Mouse (Mus musculus) liver (tissue): ENCODE data around the gene Atp6v0a1.

Source experiments
- DNase-seq: peaks from one replicate; pipeline ENCODE4 v3.0.0-alpha.2; 2020; ENCODE audit warnings: mixed read lengths

The Atp6v0a1 gene

DNA sequence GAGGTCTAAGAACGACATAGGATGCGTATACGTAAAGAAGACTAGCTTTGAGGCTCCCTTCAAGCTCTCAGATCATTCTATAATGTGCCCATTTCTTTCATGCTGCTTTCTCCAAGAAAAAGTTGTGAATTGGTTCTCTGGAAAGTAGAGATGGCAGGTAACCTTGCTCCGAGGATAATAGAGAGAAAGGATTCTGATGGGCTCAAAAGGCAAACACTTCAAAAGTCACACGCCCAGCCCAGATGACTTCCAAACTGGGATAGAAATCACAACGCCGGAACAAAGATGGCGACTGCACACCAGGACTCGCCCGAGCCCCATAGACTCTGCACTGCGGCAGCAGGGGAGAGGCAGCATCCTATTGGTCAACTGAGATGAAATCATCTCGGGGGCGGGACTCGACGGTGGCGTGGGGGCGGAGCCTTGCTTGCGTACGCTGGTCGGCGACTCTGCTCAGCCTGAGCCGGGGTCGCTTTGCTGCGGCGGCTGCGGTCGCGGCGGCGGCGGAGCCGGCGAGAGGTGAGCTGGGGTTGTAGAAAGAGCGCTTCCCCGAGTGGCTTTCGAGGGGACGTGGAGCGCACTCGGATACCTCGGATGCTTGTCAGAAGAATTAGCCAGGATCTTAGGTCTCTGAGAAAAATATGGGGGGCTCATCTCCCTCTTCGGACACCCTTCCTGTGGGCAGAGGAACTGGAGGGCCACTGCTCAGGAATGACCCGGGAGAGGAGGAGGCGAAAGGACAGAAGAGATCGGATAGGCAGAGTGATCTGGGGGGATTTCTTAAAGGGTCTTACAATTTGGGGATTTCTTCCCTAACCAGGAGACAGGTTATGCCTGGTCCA lies at the start of gene Atp6v0a1:
Gene Atp6v0a1, plus strand, starts transcription at position 407 of the 842 bp plus-strand sequence.
- DNase-seq, result peak; percentile 99

DNA sequence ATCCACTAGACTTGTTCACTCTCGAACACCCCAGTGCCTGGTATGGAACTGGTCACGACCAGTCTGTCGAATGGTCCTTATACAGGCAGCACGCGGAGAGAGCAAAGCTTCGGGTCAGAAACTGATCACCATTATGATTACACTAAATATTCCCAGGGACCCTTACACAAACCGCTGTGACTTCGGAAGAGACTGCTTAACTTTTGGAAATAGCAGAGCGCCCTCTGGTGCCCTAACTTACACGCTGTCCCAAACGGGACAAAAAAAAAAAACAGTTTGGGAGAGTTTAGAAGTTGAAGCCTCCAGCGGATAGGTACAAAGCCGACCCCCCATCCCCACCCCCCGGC lies 49.8 kb upstream of the Atp6v0a1 start:
- peak; percentile 76 for DNase-seq

DNA sequence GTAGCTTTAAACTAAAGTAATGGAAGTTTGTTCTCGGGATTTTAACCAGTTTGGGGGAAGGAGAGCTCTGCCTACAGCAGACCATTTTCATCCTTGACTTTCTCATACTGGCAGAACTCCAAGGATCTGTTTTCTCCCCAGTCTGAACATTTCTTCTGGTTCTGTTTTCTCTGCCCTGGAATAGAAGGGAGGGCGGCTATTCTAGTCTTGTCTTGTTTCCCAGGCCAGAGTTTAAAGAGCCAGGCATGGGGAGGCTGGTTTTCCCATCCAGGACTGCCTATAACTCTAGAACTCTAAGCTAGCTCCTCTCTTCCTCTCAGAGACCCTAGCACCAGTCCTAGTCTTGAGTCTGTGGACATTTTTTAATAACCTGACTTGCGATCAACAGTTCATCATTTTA lies 49.4 kb upstream of the Atp6v0a1 start:
- DNase-seq, result no peak

DNA sequence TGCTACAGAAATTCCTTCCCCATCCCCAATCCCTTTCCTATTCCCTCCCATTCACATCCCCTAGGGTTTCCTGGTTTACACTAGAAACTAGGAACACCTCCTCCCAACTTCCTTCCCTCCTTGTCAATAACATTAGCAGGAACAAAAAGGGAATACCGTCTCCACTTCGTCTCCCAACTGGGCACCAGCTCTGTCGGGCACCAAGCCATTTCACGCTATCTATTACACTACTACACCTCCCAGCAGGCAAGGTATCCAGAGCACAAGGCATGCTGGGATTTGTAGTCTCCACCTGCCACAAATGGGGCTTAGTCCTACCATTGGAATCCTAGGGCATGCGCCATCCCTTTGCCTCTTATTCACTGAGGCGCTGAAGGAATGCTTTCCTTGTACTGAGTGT lies 48.7 kb upstream of the Atp6v0a1 start:
- peak; percentile 51 for DNase-seq

DNA sequence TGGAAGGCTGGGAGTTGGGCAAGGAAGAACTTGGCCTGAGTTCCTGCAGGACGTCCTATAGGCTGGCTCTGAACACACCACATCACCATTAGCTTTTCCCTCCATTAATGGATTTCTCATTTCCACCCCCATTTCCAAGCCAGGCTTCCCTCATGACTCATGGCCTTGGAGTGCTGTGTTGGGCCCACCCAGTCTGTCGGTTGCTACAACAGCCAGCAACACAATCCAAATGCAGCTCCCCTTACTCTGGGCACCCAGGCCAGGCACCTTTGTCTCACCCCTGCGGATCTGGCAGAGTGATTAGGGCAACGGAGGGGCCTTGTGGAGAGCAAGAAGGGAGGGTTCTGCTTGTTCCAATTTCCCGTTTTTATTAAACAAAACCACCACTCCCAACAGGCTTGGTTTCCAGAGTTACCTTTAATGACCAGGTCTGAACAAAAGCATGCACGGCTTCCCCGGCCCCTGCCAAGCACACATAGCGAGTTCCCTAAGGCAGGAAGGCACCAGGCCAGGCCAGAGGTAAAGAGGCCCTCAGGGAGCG lies 46.8 kb upstream of the Atp6v0a1 start:
- no peak for DNase-seq

DNA sequence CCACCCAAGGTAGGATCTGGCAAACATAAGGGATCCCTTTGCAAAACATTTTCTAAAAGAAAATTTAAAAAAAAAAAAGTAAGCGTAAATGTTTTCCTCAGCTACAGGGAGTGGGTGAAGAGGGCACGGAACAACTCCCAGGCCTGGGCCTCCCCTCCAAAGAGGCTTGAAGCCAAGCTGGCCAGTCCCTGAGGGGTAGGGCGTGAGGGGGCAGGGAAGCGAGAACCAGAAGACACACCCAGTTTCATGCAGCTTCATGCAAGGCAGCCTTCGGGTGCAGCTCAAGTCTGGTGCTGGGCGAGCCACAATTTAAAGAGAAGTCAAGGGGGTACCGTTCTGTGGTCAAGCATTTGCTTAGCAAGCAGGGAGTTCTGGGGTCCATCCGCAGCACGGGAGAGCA lies 45.6 kb upstream of the Atp6v0a1 start:
- no peak for DNase-seq

DNA sequence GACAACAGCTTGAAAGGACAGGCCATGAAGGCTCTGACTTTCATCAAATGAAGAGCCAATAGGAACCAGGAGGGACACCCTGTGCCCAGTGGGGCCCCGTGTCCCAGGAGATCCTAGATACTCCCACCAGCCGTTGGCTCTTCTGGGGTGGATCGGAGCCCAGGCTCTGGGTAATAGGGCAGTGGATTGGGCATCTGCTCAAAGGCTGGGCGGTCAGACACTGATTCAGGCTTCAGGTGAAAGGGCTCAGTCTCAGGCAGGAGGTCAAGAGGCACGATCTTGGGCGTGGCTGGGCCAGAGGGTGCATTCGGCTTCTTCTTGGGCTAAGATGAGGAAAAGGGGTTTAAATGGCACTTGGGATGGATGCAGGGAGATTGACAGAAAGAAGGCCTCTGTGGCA lies 45.1 kb upstream of the Atp6v0a1 start:
- no peak for DNase-seq

DNA sequence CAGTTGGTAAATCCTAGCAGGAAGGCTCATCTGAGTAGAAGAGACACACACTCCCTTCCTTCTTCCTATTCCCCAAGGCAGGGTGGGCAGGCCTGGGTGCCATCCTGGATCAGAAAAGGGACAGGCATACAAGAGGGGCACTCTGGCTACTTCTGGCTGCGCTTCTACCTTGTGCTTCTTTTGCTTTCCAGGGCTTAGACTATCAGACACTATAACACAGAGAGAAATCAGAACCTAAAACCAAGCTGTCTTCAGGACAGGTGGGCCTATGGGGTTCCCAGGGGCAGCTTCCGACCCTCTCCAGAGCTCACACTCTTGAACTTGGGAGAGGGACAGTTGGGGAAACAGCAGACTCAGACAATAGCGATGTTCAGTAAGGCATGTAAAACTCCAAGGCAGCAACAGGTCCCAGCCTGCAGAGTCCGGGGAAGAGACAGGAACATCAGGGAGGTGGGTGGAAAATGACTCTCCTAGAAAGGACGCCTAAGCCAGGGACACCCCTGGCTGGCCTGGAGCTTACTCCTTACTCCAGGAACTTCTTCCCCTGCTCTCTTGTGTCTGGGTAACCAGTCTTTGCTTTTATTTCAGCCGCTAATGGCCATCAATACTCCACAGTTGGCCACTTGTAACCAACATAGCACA lies 44.2 kb upstream of the Atp6v0a1 start:
- no peak for DNase-seq

DNA sequence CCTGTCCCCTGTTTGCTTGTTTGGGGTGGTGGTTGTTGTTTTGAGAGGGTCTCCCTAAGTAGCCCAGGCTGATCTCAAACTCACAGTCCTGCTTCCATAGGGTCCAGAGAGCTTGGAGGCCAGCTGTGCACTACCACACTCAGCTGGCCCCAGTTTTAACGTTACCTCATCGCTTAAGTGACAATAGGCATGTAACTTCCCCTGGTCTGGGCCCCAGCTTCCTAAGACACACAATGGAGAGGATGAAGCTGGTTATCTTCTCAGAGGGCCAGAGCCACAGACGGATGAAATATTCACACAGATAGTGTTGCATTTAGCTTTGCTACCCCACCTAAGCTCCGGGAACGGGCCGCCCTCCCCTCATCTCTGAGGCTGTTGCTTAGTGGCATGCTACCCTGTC lies 43.5 kb upstream of the Atp6v0a1 start:
- DNase-seq, result peak; percentile 22

DNA sequence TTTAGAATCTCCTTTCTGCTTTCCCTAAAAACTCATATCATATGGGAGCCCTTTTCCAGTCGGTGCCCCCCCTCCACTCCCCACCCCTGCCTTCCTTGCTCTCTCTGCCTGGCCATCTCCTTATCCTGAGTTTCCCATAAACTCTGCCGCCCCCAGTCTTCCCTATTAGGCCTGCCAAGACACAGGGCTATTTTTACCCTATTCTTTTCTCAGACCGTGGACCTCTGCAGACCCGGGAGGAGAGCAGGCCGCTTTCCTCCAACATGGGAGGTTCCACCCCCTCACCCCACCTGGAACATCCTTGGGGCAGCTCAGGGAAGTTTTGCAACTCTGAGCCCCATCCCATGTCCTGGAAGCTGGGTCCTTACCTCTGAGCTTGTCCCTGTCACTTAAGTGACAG lies 41.9 kb upstream of the Atp6v0a1 start:
- no peak for DNase-seq

DNA sequence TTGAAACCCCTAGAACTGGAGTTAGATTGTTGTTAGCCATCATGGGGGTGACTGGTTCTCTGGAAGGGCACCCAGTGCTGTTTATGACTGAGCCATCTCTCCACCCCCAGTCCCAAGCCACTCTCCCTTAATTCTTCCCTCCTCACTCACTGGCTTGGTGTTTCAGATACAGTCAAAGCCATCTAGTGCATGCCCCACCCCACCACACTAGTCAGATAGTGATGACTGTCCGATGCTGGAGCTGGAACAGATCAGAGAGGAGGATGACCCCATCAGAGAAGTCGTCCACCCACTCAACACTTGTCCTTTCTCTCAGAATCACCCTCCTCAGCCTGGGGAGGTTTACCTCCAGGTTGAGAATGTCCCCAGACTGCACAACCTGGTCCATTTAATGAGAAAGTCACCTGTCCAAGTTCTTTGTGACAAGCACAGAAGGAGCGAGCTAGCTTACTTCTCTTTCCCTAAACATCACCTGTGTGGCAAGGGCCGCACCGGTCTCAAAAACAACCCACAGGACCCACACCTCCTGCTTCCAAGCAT lies 41.3 kb upstream of the Atp6v0a1 start:
- no peak for DNase-seq

DNA sequence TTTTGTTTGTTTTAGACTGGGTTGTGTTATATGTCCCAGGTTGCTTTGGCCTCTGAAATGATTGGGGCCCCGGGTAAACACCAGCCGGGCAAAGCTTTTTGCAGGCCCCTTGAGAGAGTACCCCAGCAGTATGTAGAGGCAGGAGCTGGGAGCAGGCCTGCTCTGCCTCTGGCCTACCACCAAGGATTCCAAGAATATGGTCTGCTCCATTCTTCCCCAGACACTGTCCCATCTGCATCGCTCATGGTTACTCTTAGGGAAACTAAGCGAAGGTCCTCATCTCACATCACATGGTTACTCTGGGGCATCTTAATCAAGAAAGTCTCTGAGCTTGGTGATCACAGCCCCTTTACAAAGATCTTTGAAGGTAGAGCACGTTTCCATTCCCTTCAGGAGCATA lies 40.8 kb upstream of the Atp6v0a1 start:
- DNase-seq, result no peak

DNA sequence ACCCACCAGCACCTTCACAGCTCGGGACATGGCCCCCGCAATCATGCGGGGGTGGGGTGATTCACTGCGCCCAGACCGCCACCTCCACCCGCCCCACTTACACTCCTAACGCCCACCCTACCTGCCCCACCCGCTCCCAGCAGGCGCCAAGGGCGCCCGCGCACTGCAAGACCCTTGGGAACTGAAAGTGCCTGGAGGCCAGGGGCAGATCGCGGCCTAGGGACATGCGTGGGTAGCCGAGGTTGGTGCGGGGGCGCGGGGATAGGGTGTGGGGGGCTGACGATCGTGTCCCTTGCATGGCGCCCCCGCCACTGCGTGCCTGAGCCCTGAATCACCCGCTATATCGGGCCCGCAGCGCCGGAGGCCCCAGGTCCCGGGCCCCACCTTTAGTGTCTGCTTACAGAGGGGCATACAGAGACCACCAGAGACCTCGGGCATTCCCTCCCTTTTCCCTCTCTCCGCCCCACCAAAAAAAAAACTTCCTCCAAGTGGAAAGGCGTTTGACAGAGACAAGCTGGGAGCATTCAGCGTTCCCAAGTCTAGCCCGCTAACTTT lies 40.0 kb upstream of the Atp6v0a1 start:
- no peak for DNase-seq

DNA sequence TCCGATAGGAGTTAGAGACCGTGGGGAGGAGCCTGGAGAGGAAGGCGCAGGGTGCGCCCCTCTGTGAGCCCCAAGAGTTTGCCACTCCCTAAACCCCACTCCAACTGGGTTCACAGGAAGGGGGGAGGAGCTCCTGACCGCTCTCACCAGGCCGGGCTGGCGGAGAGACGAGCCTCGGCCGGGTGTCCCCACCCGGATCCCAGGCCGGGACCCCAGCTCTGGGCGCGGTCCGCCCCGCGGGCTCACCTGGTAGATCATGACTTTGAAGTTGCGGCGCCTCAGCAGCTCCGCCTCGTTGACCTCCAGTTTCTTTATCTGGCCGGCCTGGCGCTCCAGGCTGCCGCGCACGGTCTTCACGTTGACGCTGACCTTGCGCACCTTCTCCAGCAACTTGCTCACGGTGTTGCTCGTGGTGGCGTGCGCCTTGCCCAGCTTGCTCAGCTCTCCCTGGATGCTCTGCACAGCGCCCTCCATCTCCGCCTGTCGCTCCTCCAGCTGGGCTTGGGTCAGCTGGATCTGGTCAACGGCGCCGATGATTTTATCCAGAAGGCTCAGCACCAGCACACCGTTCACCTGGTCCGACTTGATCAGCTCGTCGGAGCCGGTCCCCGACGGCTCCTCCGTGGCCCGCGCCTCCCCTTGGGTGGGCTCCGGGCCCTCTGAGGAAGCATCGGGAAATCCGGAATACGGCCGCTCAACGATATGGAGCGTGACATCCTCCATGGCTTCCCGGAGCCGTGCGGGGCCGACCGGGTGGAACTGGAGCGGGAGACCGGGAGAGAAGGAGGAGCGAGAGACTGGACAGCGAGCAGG lies 39.3 kb upstream of the Atp6v0a1 start:
- peak; percentile 41 for DNase-seq

DNA sequence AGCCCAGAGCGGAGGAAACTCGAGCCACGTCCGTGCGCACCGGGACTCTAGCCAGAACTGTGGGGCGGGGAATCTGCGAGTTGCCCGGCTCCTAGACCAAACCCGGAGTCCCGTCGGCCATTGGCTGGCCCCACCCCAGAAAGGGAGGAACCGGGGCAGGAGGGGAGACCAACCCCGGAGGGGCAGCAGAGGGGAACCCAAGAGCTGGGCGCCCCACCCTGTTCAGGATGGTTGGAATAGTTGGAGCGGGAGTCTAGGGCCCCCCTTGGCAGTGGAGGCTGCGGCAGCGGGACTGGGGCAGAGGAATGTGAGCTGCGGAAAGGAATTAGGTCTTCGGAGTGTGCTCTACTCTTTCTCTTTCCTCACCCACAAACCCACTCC lies 38.7 kb upstream of the Atp6v0a1 start, which contains the start of gene Cavin1:
Gene Cavin1, minus strand, starts transcription at position 331 of the 381 bp plus-strand sequence.
- peak; percentile 78 for DNase-seq

DNA sequence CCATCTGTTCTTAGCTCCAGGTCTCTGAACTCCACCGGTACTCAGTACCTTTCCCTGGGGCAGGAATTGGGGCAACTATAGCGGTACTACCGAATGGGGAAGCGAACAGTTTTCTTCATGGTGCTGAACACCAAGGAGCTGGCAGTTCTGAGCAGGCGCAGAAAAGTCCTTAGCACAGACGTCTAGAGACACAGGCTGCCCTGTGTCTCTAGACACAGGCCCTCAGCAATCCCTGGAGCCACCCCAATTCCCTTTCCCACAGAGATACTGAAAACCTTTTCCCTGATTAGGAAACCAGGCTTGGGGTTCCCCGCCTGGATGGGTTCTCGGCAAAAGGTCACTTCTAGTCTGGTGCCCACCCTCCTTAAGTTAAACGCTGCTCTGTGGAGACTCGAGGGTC lies 37.8 kb upstream of the Atp6v0a1 start:
- DNase-seq, result no peak

DNA sequence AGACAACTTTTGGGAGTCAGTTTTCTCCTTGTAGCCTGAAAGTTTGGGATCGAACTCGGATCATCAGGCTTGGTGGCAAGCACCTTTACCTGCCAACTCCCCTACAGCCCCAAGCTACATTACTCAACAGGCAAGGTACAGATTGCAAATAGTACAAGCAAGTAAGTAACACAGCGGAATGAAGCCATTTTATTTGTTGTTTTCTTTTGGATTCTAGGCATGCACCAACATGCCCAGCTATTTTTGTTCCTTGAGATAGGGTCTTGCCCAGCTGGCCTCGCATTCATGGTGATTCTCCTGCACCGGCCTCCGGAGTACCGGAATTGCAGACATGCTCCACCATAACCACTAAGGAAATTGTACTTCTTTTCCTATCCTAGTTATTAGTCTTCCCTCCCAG lies 36.0 kb upstream of the Atp6v0a1 start:
- DNase-seq, result no peak

DNA sequence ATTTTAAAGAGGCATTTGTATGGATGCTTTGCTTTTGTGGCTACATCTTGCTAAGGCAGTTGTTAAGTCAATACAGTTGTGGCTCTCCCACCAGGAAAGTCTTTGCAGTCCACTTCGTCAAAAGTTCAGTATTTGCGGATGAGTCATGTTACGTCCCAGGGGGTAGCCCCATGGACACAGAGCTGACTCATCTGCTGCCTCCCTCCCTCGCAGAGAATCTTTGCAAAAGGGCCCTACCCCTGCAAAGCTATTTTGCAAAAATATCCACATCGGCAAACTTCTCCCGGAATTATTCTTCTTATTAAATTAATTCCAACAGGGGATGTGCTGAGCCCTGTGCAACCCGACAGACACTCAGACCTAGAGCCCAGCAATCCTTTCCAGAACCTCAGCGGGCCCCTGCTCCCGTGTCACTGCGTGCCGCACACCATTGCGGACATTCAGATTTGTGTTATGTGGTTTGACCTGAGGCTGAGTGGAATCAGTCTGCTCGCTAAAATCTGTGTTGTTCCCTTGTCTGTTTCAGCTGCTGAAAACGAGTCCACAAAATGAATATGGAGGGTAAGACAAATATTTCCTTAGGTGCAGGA lies 34.8 kb upstream of the Atp6v0a1 start:
- DNase-seq, result no peak

DNA sequence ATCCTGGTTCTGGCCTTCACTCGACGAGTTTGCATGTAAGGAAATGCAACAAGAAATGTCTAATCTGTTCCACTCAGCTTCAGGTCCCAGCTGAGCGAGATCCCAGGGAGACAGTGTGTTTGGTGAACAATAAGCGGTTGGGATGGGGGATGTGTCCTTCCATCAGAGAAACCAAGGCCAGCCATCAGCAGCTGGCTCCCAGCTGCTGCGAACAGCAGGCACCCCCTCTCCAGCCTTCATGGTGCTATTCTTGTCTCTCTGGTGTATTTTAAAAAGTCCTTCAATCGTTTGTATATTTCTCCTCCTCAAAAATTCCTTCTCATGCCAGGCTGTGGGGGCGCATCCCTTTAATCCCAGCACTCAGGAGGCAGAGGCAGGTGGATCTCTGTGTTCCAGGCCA lies 34.0 kb upstream of the Atp6v0a1 start:
- DNase-seq, result no peak

DNA sequence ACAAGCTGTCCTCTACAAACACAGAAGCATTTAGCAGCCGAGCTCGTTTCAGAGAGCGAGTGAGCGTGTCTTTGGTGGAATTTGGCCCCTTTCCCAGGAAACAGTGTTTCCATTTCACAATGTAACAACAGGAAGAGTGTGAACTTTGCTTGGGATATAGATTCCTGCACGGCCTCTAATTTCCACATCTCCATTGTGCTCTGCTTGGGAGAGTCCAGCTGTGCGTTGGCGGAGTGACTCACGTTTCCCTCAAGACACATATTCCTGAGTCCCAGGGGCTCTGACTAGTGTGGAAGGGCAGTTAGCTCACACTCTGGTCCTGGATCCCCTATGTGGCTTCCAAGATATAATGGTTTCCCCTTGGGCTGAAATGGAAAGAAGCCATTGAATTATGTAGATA lies 29.4 kb upstream of the Atp6v0a1 start:
- peak; percentile 19 for DNase-seq

DNA sequence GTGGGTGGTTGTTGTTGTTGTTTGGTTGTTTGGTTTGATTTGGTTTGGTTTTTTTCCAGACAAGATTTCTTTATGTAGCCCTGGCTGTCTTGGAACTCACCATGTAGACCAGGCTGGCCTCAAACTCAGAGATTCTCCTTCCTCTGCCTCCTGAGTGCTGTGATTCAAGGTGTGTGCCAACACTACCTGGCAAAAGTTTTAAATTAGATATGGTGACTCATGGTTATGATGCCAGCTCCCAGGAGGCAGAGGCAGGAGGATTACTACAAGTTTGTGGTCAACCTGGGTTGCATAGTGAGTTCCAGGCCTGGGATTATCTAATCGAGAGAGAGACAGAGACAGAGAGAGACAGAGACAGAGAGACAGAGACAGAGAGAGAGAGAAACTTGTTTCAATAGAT lies 28.8 kb upstream of the Atp6v0a1 start:
- DNase-seq, result no peak

DNA sequence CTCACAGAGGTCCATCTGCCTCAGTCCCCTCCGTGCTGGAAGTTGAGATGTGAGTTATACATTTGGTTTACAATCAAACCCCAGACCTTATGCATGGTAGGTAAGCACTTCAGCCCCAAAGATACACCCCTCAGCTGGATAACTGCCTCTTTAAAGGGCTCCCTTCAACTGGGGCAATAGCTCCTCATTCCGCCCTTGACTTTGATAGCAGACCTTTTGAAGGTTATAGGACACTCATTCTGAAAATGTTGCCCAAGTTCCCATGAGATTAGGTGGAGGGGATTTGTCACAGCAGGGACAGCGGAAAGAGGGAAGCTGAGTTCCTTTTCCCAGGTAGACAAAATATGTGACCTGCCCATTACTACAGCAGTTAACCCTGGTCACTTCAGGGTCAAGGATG lies 28.0 kb upstream of the Atp6v0a1 start:
- no peak for DNase-seq
